Mouse (Mus musculus): Measurements from ENCODE around the gene Szrd1.

DNA sequence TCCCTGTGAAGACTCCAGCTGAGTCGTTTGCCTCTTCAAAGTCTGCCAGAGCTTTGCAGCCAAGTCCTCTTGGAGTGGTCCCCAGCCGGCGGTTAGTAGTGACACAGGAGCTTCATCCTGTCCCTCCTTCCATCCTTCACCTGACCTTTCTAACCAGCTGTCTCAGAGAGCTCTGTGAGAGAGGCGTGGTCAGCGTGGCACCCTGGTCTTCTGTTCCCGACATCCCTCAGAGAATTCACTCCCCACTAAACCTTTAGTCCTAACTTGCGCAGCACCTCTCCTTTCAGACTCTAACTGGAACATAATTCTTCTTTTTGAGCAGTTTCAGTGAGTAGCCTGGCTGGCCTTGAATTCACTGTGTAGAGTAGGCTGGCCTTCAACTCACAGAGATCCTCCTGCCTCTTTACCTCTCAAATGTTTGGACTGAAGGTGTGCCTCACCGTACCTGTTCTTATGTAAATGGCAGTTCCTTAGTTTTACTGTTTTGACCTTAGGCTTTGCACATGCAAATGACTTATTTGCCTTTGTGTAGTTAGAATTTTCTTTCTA lies 26.2 kb upstream of the Szrd1 start:
- TF ChIP-seq POLR2A (IDR thresholded peaks at IDR 0.05; ENCODE audit: borderline replicate concordance, insufficient read depth, low read length) (no peak), CTCF (IDR thresholded peaks at IDR 0.05; ENCODE audit: borderline replicate concordance, insufficient read depth, low read depth, low read length) (no peak)

All from cerebellum, adult 2 months (tissue).